In the genomic region with DNA sequence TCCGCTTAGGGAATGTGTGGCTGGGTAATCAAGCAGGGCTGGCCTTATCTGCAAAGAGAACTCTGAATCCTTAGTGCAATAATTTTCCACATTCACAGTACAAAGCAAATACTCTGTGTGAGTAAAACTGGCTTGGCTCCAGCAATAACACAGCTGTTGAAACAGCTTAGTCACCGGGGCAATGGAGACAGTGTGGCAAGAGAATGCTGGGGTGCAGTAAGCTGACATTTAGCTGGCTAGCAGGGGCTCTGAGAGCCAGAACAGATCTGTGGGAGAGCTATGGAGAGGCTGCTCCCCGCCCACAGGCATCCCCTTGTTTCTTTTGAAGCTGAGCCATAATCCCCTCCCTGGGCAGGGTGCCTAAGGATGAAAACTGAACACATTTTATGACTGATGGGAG, we compare ENCODE assay signal across 9 mouse cellular contexts. TPM values are rescaled to one million over a fixed set of nuclear protein-coding genes. Genes with fewer than 3 reads are reported as not detected.
DNase-seq lines count a peak whose midpoint lies in the region; ATAC-seq and TF ChIP-seq lines count a peak whose summit lies in the region.
"Had no signal": no experiment of that assay in that cellular context is flagged by ENCODE, and none has a peak within 500 bp of the region (broad histone marks: within the 10 kb centered on the region; RNA-seq: fewer than 3 reads in every experiment).

No protein-coding gene starts in this region.

- no peaks in the 10 kb centered on the region for H3K27me3 ChIP-seq in lung, embryonic 14.5 days (ENCODE audit: insufficient read depth, low read length)

- 5% methylated on average over 3 of the region's 3 CpGs for WGBS in lung, embryonic 14.5 days

- intact Hi-C loops in heart, postnatal 36 days (cut with DNase I) = loop anchor here (2.0 kb wide), 1 partner anchor 44 kb away; no protein-coding TSS in a partner anchor

- no peaks in the 10 kb centered on the region; the same call in 1 of the 2 replicates for H3K36me3 ChIP-seq in lung, embryonic 14.5 days (ENCODE audit: insufficient read depth)

- no peaks in the 10 kb centered on the region for H3K9me3 ChIP-seq in lung, embryonic 14.5 days (ENCODE audit: low read depth, low read length)

- peak overlapping the region; percentile 39; the same call in 1 of the 2 replicates for H3K27ac ChIP-seq in lung, embryonic 14.5 days (ENCODE audit: low read depth)
- H3K27ac ChIP-seq: macrophage had no signal

- ATAC-seq in lung, embryonic 14.5 days (ENCODE audit: insufficient read depth) = peak; percentile 97
- no peak for ATAC-seq in monocyte, adult 5-6 weeks (replicated peaks; ENCODE audit: insufficient number of reproducible peaks, low FRiP score, low TSS enrichment, poor library complexity, severe bottlenecking)

- H3K9ac ChIP-seq in lung, embryonic 14.5 days = no peak overlapping the region

- H3K4me1 ChIP-seq in lung, embryonic 14.5 days (ENCODE audit: insufficient read depth) = peaks cover 3% of the 10 kb centered on the region; the same call in 1 of the 2 replicates

- H3K4me2 ChIP-seq in lung, embryonic 14.5 days = no peak overlapping the region

- peak; percentile 68 for DNase-seq in 3134 (ENCODE audit: extremely low read depth, insufficient read length, low spot score)
- DNase-seq in cerebellum, postnatal 10 days = peak; percentile 51 to 72
- peak; percentile 65 to 75 for DNase-seq in frontal cortex, postnatal 10 days (ENCODE audit: low spot score in 2 of 2)
- DNase-seq in heart, postnatal 36 days = peak; percentile 72 to 74
- DNase-seq in layer of hippocampus, adult 11-12 months (ENCODE audit: low spot score) = peak; percentile 87
- DNase-seq in lung, embryonic 14.5 days = peak; percentile 95
- DNase-seq in ovary, adult 18-20 months (ENCODE audit: low spot score) = peak; percentile 72

- H3K4me3 ChIP-seq in lung, embryonic 14.5 days (ENCODE audit: low read depth, low read length) = no peak overlapping the region

- no peak for TF ChIP-seq CTCF in lung, embryonic 14.5 days (IDR thresholded peaks at IDR 0.05; ENCODE audit: low read depth)

RNA-seq across cellular contexts. Expression of a gene that starts 45.8 kb away (rescaled TPM):
- 10 to 100 TPM; 44.2 to 46.0 TPM for total RNA-seq in heart, postnatal 36 days (2021)
- 153 and 167 TPM in 2 replicates for polyA plus RNA-seq in lung, embryonic 14.5 days (2014; fragmentation: Nextera tagmentation; extraction: Ambion mirVana)
- total RNA-seq in monocyte, adult 5-6 weeks (2017) = 51.2 to 60.4 TPM (median 51.8 TPM) in 3 replicates
